Mouse (Mus musculus) hindlimb bud, embryonic 11.5 days (tissue): Measurements from ENCODE around the gene Akr1c13.

Experiments
- DNase-seq: peaks from one replicate; pipeline ENCODE4 v3.0.0-alpha.2; 2012; ENCODE audit warnings: low read depth, low spot score; ENCODE audit errors: extremely low spot score

Gene Akr1c13

GRCm38 (mm10) chr13:4233536-4234172 lies 42.7 kb downstream of the Akr1c13 start:
- no peak for DNase-seq

DNA sequence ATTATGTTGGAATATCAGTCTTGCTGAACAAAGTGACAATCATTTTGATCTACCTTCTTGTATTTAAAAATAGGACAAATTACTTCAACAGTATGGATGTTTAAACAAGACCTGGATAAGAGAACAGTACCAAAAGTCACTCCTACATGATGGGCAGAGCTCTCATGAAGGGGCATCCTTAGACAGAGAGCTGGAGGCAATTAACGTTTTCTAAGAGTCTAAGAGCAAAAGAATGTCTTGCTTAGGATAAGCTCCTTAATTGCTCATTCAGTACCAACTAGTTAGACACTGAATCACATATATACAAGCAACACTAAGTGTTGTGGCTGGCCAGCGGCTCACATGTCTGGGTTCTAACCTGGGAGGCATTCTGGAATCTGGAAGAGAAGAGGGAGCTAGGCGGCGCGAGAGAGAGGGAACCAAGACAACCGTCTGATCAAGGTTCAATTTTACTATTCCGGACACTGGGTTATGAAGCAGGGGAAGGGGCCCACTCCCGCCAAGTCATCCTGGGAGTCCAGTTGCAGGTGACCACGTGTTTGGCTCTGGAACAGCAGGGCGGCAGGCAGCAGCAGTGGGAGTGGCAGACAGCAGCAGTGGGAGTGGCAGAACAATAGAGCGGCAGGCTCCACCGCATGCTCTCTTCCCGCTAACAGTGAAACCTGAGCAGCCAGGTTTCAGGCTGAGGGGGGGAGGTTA lies 54.1 kb downstream of the Akr1c13 start:
- peak; percentile 20 for DNase-seq

DNA sequence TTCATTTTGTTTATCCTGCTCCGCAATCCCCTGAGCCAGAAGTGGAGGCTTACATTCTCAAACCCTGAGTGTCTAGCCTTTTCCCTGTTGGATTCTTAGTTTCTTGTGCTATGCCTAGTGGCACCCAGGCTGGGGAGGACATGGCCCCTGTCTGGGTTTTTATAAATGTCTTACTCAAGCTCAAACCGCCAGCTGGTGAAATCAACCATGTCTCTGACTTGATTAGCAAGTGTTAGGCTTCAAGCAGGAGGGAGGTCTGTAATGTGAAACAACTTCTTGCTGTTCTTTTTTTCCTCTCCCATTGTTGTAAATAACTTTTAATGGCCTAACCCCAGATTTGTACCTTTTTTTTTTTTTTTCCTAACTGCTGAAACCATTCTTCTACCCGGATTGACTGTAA lies 58.4 kb downstream of the Akr1c13 start:
- DNase-seq = no peak
